9 mouse cellular contexts compared by ENCODE assay signal in the genomic region with DNA sequence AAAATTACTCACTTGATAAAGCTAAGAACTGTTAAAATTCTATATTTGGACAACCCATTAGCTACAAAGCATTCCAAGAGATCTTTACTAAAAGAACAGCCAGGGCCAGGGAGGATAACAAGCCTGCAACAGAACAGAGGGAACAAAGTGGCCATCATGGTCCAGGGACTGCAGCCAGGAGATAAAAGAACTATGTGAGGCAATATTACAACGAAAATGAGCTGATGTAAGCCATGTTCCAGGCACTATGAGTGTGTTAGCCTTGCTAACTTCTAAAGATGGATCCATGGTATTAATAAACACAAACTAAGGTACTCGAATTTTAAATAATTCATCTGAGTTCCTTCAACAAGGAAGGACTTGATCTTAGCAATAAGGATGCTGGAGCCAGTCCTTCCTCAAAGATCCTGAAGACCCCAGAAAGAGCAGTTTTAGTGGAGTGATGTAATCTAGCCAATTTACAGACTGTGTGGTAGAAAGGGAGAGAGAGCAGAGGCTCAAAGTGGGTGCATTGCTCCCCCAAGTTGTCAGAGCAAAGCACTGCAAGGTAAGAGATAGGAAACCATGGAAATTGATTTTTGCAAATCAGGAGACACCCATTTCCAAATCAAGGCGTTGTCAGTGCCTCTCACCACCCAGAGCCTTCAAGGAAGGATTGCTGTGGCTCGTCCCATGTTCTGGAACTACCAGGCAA. TPM values are rescaled to one million over a fixed set of nuclear protein-coding genes. Genes with fewer than 3 reads are reported as not detected.
DNase-seq lines count a peak whose midpoint lies in the region; ATAC-seq lines count a peak whose summit lies in the region.
"Had no signal": no experiment of that assay in that cellular context is flagged by ENCODE, and none has a peak within 500 bp of the region (broad histone marks: within the 10 kb centered on the region; RNA-seq: fewer than 3 reads in every experiment).

No protein-coding gene starts in this region.

- 61% methylated on average over 4 of the region's 4 CpGs for WGBS in forebrain, embryonic 13.5 days
- 56% methylated on average over 4 of the region's 4 CpGs for WGBS in forebrain, embryonic 12.5 days
- WGBS in kidney, embryonic 14.5 days = 58% methylated on average over 4 of the region's 4 CpGs

- H3K4me3 ChIP-seq in forebrain, embryonic 13.5 days = no peak overlapping the region
- no peak overlapping the region for H3K4me3 ChIP-seq in forebrain, embryonic 12.5 days (replicated peaks)
- H3K4me3 ChIP-seq in kidney, embryonic 14.5 days (ENCODE audit: low read length) = no peak overlapping the region
- H3K4me3 ChIP-seq: midbrain, embryonic 12.5 days had no signal

- H3K4me2 ChIP-seq in forebrain, embryonic 13.5 days = no peak overlapping the region
- no peak overlapping the region for H3K4me2 ChIP-seq in forebrain, embryonic 12.5 days
- H3K4me2 ChIP-seq in kidney, embryonic 14.5 days (replicated peaks; ENCODE audit: low read depth, low read length) = no peak overlapping the region
- H3K4me2 ChIP-seq: midbrain, embryonic 12.5 days had no signal

- H3K36me3 ChIP-seq in forebrain, embryonic 13.5 days (ENCODE audit: poor library complexity, severe bottlenecking) = no peaks in the 10 kb centered on the region
- H3K36me3 ChIP-seq in forebrain, embryonic 12.5 days (replicated peaks) = no peaks in the 10 kb centered on the region
- no peaks in the 10 kb centered on the region for H3K36me3 ChIP-seq in kidney, embryonic 14.5 days (ENCODE audit: control insufficient read depth, insufficient read depth, low read length)
- H3K36me3 ChIP-seq: midbrain, embryonic 12.5 days had no signal

- H3K9ac ChIP-seq in forebrain, embryonic 13.5 days = no peak overlapping the region
- H3K9ac ChIP-seq in forebrain, embryonic 12.5 days = no peak overlapping the region
- H3K9ac ChIP-seq in kidney, embryonic 14.5 days (ENCODE audit: low read depth, low read length) = no peak overlapping the region
- H3K9ac ChIP-seq: midbrain, embryonic 12.5 days had no signal

- no peaks in the 10 kb centered on the region for H3K27me3 ChIP-seq in forebrain, embryonic 13.5 days
- H3K27me3 ChIP-seq in forebrain, embryonic 12.5 days = no peaks in the 10 kb centered on the region
- H3K27me3 ChIP-seq in kidney, embryonic 14.5 days (ENCODE audit: control insufficient read depth, insufficient read depth, low read length) = no peaks in the 10 kb centered on the region
- H3K27me3 ChIP-seq: midbrain, embryonic 12.5 days had no signal

- intact Hi-C loops in left cerebral cortex, postnatal 10 days (cut with DNase I) = loop anchor here (5.0 to 10.0 kb wide), 2 partner anchors 59 to 486 kb away; no protein-coding TSS in a partner anchor

- H3K27ac ChIP-seq in forebrain, embryonic 13.5 days = no peak overlapping the region
- H3K27ac ChIP-seq in forebrain, embryonic 12.5 days = no peak overlapping the region
- no peak overlapping the region for H3K27ac ChIP-seq in kidney, embryonic 14.5 days (ENCODE audit: low read depth, low read length)
- H3K27ac ChIP-seq: midbrain, embryonic 12.5 days had no signal

- no peaks in the 10 kb centered on the region for H3K9me3 ChIP-seq in forebrain, embryonic 13.5 days (replicated peaks)
- no peaks in the 10 kb centered on the region for H3K9me3 ChIP-seq in forebrain, embryonic 12.5 days
- no peaks in the 10 kb centered on the region for H3K9me3 ChIP-seq in kidney, embryonic 14.5 days (ENCODE audit: control insufficient read depth, low read length)
- H3K9me3 ChIP-seq: midbrain, embryonic 12.5 days had no signal

- 0 out of 2 replicates have a peak, but pooled peaks have one; percentile 53 for ATAC-seq in forebrain, embryonic 13.5 days
- no peak for ATAC-seq in forebrain, embryonic 12.5 days (ENCODE audit: low FRiP score)
- no peak for ATAC-seq in granulocyte monocyte progenitor cell, adult 5-6 weeks (replicated peaks; ENCODE audit: poor library complexity, severe bottlenecking)
- ATAC-seq in kidney, embryonic 14.5 days (ENCODE audit: low FRiP score, low TSS enrichment) = no peak

- H3K4me1 ChIP-seq in forebrain, embryonic 13.5 days = no peaks in the 10 kb centered on the region
- H3K4me1 ChIP-seq in forebrain, embryonic 12.5 days = no peaks in the 10 kb centered on the region
- H3K4me1 ChIP-seq in kidney, embryonic 14.5 days (ENCODE audit: control insufficient read depth, insufficient read depth, low read length) = no peaks in the 10 kb centered on the region
- H3K4me1 ChIP-seq: midbrain, embryonic 12.5 days had no signal

- DNase-seq in left cerebral cortex, postnatal 10 days (ENCODE audit: extremely low spot score in 1 of 2, low spot score in 2 of 2) = peak; percentile 21 to 27
- no peak for DNase-seq in left cerebral cortex, adult 18-20 months (ENCODE audit: low spot score in 2 of 2)
- peak; percentile 11 for DNase-seq in ZHBTc4 (ENCODE audit: low read depth, low spot score)
- peak; percentile 20 to 44 for DNase-seq in layer of hippocampus, postnatal 10 days (ENCODE audit: low spot score in 2 of 2)

RNA-seq across cellular contexts. Expression of a gene that starts 59.7 kb away (rescaled TPM):
- 12.2 and 14.7 TPM in 2 replicates for polyA plus RNA-seq in forebrain, embryonic 13.5 days (2015; fragmentation: Nextera tagmentation; extraction: Ambion mirVana)
- 17.3 and 18.5 TPM in 2 replicates for polyA plus RNA-seq in forebrain, embryonic 12.5 days (2016; fragmentation: Nextera tagmentation; extraction: Ambion mirVana)
- total RNA-seq in left cerebral cortex, postnatal 10 days (2021) = 10 to 100 TPM; 28.4 to 28.5 TPM
- 10 to 100 TPM; 23.9 to 29.3 TPM for total RNA-seq in left cerebral cortex, adult 18-20 months (2021)
- total RNA-seq in layer of hippocampus, postnatal 10 days (2021) = 10 to 100 TPM; 34.9 to 36.7 TPM
- not detected in 2 replicates for total RNA-seq in granulocyte monocyte progenitor cell, adult 5-6 weeks (2014; fragmentation: Nextera tagmentation)
- total RNA-seq in granulocyte monocyte progenitor cell, adult 5-6 weeks (2017) = not detected in 2 replicates
- polyA plus RNA-seq in kidney, embryonic 14.5 days (2014; fragmentation: Nextera tagmentation; extraction: Ambion mirVana) = 3.5 and 5.2 TPM in 2 replicates

Comparison
In these comparisons a context has a peak if more than half of its experiments do, and no peak if none do; other contexts are left out.
1. DNase-seq: peak in left cerebral cortex, postnatal 10 days (2 of 2), ZHBTc4 (single experiment) and layer of hippocampus, postnatal 10 days (2 of 2); none in left cerebral cortex, adult 18-20 months (0 of 2).
2. RNA of a gene that starts 59.7 kb away (total RNA-seq): 34.9 to 36.7 TPM in layer of hippocampus, postnatal 10 days, 23.9 to 29.3 TPM in left cerebral cortex, adult 18-20 months and 28.4 to 28.5 TPM in left cerebral cortex, postnatal 10 days; not detected in granulocyte monocyte progenitor cell, adult 5-6 weeks; every median in the first group is over 10 times any median in the second.